ENCODE assay signal across 8 mouse cellular contexts in genomic region chr15:89212495-89212894, GRCm38 (mm10). TPM values are rescaled to one million over a fixed set of nuclear protein-coding genes. Genes with fewer than 3 reads are reported as not detected.
A peak's percentile ranks its signal among the peaks of the same experiment; 100 is the strongest.
DNase-seq lines count a peak whose midpoint lies in the region; ATAC-seq and TF ChIP-seq lines count a peak whose summit lies in the region.

No protein-coding gene starts in this region.

- peak overlapping the region; percentile 100 for H3K9ac ChIP-seq in liver, embryonic 13.5 days

- DNase-seq in cerebellum, postnatal 25 days, result peak; percentile 26 to 32
- DNase-seq in cerebellum, postnatal 4 days (ENCODE audit: low spot score in 2 of 2), result no peak
- no peak for DNase-seq in testis, postnatal 10 days (ENCODE audit: low spot score)
- no peak for DNase-seq in liver, embryonic 13.5 days
- DNase-seq in right cerebral cortex, adult 2 months (ENCODE audit: low spot score in 2 of 2), result no peak
- no peak for DNase-seq in left cerebral cortex, postnatal 25 days (ENCODE audit: low spot score in 2 of 2)
- no peak for DNase-seq in embryo, embryonic 11 days

- TF ChIP-seq POLR2A in testis, adult 2 months (IDR thresholded peaks at IDR 0.05; ENCODE audit: control insufficient read depth, low read depth, low read length), result no peak

- no peaks in the 10 kb centered on the region for H3K9me3 ChIP-seq in liver, embryonic 13.5 days (replicated peaks)

- intact Hi-C loops in left cerebral cortex, postnatal 25 days (cut with DNase I), result loop anchor here (10.0 kb wide), 1 partner anchor 388 kb away; no protein-coding TSS in a partner anchor

- H3K27me3 ChIP-seq in testis, adult 2 months (ENCODE audit: control insufficient read depth, insufficient read depth, low read length), result no peaks in the 10 kb centered on the region
- H3K27me3 ChIP-seq in liver, embryonic 13.5 days, result no peaks in the 10 kb centered on the region

- peak overlapping the region; percentile 95 for H3K4me3 ChIP-seq in testis, adult 2 months (ENCODE audit: control insufficient read depth, low read depth, low read length)
- H3K4me3 ChIP-seq in liver, embryonic 13.5 days (replicated peaks), result peak overlapping the region; percentile 99

- ATAC-seq in liver, embryonic 13.5 days (ENCODE audit: low read depth), result no peak

- no peak overlapping the region for H3K27ac ChIP-seq in testis, adult 2 months (ENCODE audit: control insufficient read depth, insufficient read depth, low read depth, low read length)
- H3K27ac ChIP-seq in liver, embryonic 13.5 days, result peak overlapping the region; percentile 98

- no peaks in the 10 kb centered on the region for H3K36me3 ChIP-seq in testis, adult 2 months (ENCODE audit: control insufficient read depth, insufficient read depth, low read length)
- H3K36me3 ChIP-seq in liver, embryonic 13.5 days, result peaks cover 14% of the 10 kb centered on the region

- H3K4me2 ChIP-seq in liver, embryonic 13.5 days, result peak overlapping the region; percentile 76

- peaks cover 3% of the 10 kb centered on the region for H3K4me1 ChIP-seq in testis, adult 2 months (ENCODE audit: control insufficient read depth, insufficient read depth, low read length)
- H3K4me1 ChIP-seq in liver, embryonic 13.5 days (replicated peaks), result peaks cover 66% of the 10 kb centered on the region

- no peak for TF ChIP-seq CTCF in testis, adult 2 months (IDR thresholded peaks at IDR 0.05; ENCODE audit: control insufficient read depth, insufficient read depth, insufficient replicate concordance, low read depth, low read length)

- 59% methylated on average over 6 of the region's 6 CpGs for WGBS in liver, embryonic 13.5 days (ENCODE audit: insufficient replicate concordance)

RNA-seq across cellular contexts. Expression of gene Ppp6r2, which starts 1.1 kb away (rescaled TPM):
- polyA plus RNA-seq in testis, adult 2 months (2012; rRNA removed), result 49.8 and 59.3 TPM in 2 replicates
- polyA plus RNA-seq in liver, embryonic 13.5 days (2015; fragmentation: Nextera tagmentation; extraction: Ambion mirVana), result 16.2 and 17.1 TPM in 2 replicates
- 100 to 1,000 TPM; 148 to 149 TPM for total RNA-seq in left cerebral cortex, postnatal 25 days (2021)

RNA-seq across cellular contexts. Expression of gene Dennd6b, which starts 16.2 kb away (rescaled TPM):
- 55.5 and 58.5 TPM in 2 replicates for polyA plus RNA-seq in testis, adult 2 months (2012; rRNA removed)
- 3.0 and 3.2 TPM in 2 replicates for polyA plus RNA-seq in liver, embryonic 13.5 days (2015; fragmentation: Nextera tagmentation; extraction: Ambion mirVana)
- 10 to 100 TPM; 44.8 to 47.0 TPM for total RNA-seq in left cerebral cortex, postnatal 25 days (2021)

RNA-seq across cellular contexts. Expression of gene Plxnb2, which starts 31.9 kb away (rescaled TPM):
- polyA plus RNA-seq in testis, adult 2 months (2012; rRNA removed), result 91.0 and 107 TPM in 2 replicates
- 20.2 and 21.2 TPM in 2 replicates for polyA plus RNA-seq in liver, embryonic 13.5 days (2015; fragmentation: Nextera tagmentation; extraction: Ambion mirVana)
- 10 to 100 TPM; 43.4 to 44.9 TPM for total RNA-seq in left cerebral cortex, postnatal 25 days (2021)

Comparison
In these comparisons a context has a peak if more than half of its experiments do, and no peak if none do; other contexts are left out.
1. DNase-seq: peak in cerebellum, postnatal 25 days (2 of 2); none in cerebellum, postnatal 4 days (0 of 2), testis, postnatal 10 days (single experiment), liver, embryonic 13.5 days (single experiment), right cerebral cortex, adult 2 months (0 of 2), left cerebral cortex, postnatal 25 days (0 of 2) and embryo, embryonic 11 days (single experiment).
2. RNA of gene Dennd6b, which starts 16.2 kb away (polyA plus RNA-seq): 55.5 to 58.5 TPM in testis, adult 2 months; 3.0 to 3.2 TPM in liver, embryonic 13.5 days; every median in the first group is over 10 times any median in the second.